Comparison of ENCODE assay signal across 13 mouse cellular contexts in the genomic region with DNA sequence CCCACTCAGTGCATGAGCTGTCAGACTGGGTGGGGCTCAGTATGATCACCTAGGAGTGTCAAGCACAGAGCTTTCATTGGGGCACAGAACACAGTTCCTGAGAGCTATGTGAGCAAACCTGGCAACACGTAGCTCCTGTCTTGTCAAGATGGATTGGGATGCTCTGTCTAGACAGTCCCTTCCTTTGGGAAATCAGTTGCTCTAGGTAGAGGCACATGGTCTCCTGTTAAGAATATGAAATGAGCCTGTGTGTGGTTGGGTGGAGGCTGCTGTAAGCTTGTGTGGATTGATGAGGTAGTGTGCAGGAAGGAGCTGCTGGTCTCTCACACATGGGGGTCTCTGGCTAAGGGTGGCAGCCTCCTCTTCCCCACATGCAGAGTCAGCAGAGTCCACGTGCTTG. TPM values are rescaled to one million over a fixed set of nuclear protein-coding genes. Genes with fewer than 3 reads are reported as not detected.
DNase-seq lines count a peak whose midpoint lies in the region; ATAC-seq lines count a peak whose summit lies in the region.
"Had no signal": no experiment of that assay in that cellular context is flagged by ENCODE, and none has a peak within 500 bp of the region (broad histone marks: within the 10 kb centered on the region; RNA-seq: fewer than 3 reads in every experiment).

No protein-coding gene starts in this region.

- peaks cover 17% of the 10 kb centered on the region for H3K4me1 ChIP-seq in kidney, embryonic 15.5 days
- H3K4me1 ChIP-seq in kidney, embryonic 14.5 days (ENCODE audit: control insufficient read depth, insufficient read depth, low read length) = peaks cover 19% of the 10 kb centered on the region
- H3K4me1 ChIP-seq in forebrain, embryonic 16.5 days (replicated peaks; ENCODE audit: control insufficient read depth, insufficient read depth, low read length) = peaks cover 17% of the 10 kb centered on the region
- H3K4me1 ChIP-seq in limb, embryonic 12.5 days (replicated peaks) = peaks cover 36% of the 10 kb centered on the region

- H3K4me2 ChIP-seq in kidney, embryonic 15.5 days = no peak overlapping the region
- H3K4me2 ChIP-seq in kidney, embryonic 14.5 days (replicated peaks; ENCODE audit: low read depth, low read length) = no peak overlapping the region
- H3K4me2 ChIP-seq in forebrain, embryonic 16.5 days (ENCODE audit: low read length) = no peak overlapping the region
- peak overlapping the region; percentile 62; the same call in 1 of the 2 replicates for H3K4me2 ChIP-seq in limb, embryonic 12.5 days

- no peaks in the 10 kb centered on the region for H3K27me3 ChIP-seq in kidney, embryonic 15.5 days
- H3K27me3 ChIP-seq in kidney, embryonic 14.5 days (ENCODE audit: control insufficient read depth, insufficient read depth, low read length) = no peaks in the 10 kb centered on the region
- H3K27me3 ChIP-seq in forebrain, embryonic 16.5 days (replicated peaks; ENCODE audit: control insufficient read depth, insufficient read depth, low read length) = no peaks in the 10 kb centered on the region
- no peaks in the 10 kb centered on the region for H3K27me3 ChIP-seq in limb, embryonic 12.5 days

- no peaks in the 10 kb centered on the region for H3K9me3 ChIP-seq in kidney, embryonic 15.5 days (replicated peaks)
- no peaks in the 10 kb centered on the region for H3K9me3 ChIP-seq in kidney, embryonic 14.5 days (ENCODE audit: control insufficient read depth, low read length)
- no peaks in the 10 kb centered on the region for H3K9me3 ChIP-seq in forebrain, embryonic 16.5 days (ENCODE audit: control insufficient read depth, low read length)
- H3K9me3 ChIP-seq in limb, embryonic 12.5 days = no peaks in the 10 kb centered on the region

- H3K36me3 ChIP-seq in kidney, embryonic 15.5 days = no peaks in the 10 kb centered on the region
- no peaks in the 10 kb centered on the region for H3K36me3 ChIP-seq in kidney, embryonic 14.5 days (ENCODE audit: control insufficient read depth, insufficient read depth, low read length)
- H3K36me3 ChIP-seq in forebrain, embryonic 16.5 days (ENCODE audit: control insufficient read depth, insufficient read depth) = no peaks in the 10 kb centered on the region
- H3K36me3 ChIP-seq in limb, embryonic 12.5 days = no peaks in the 10 kb centered on the region

- H3K9ac ChIP-seq in kidney, embryonic 15.5 days = no peak overlapping the region
- no peak overlapping the region for H3K9ac ChIP-seq in kidney, embryonic 14.5 days (ENCODE audit: low read depth, low read length)
- no peak overlapping the region for H3K9ac ChIP-seq in forebrain, embryonic 16.5 days (replicated peaks; ENCODE audit: low read depth, low read length)
- H3K9ac ChIP-seq in limb, embryonic 12.5 days (replicated peaks) = no peak overlapping the region

- H3K4me3 ChIP-seq in kidney, embryonic 15.5 days (replicated peaks) = no peak overlapping the region
- no peak overlapping the region for H3K4me3 ChIP-seq in kidney, embryonic 14.5 days (ENCODE audit: low read length)
- H3K4me3 ChIP-seq in forebrain, embryonic 16.5 days (replicated peaks; ENCODE audit: low read length) = no peak overlapping the region
- no peak overlapping the region for H3K4me3 ChIP-seq in limb, embryonic 12.5 days (replicated peaks)

- peak; percentile 19; the same call in 1 of the 2 replicates for ATAC-seq in kidney, embryonic 15.5 days (replicated peaks; ENCODE audit: low FRiP score)
- no peak for ATAC-seq in kidney, embryonic 14.5 days (ENCODE audit: low FRiP score, low TSS enrichment)
- peak; percentile 47 for ATAC-seq in forebrain, embryonic 16.5 days
- no peak for ATAC-seq in limb, embryonic 12.5 days (ENCODE audit: insufficient number of reproducible peaks, insufficient read depth, low FRiP score, low TSS enrichment, low read depth)
- ATAC-seq: CD4-positive, CD25-positive, alpha-beta regulatory T cell, adult 4 months; lung, postnatal 0 days had no signal

- peak; percentile 49 for DNase-seq in brain, adult 2 months (ENCODE audit: low read depth, low spot score)
- DNase-seq in embryo, embryonic 10.5 days (ENCODE audit: low spot score) = no peak
- DNase-seq in ovary, postnatal 36 days (ENCODE audit: low spot score) = no peak
- DNase-seq in layer of hippocampus, adult 9-11 months = no peak
- DNase-seq: heart, postnatal 36 days; kidney, postnatal 36 days; thymus, postnatal 4 days had no signal

- 46% methylated on average over 2 of the region's 2 CpGs for WGBS in kidney, embryonic 15.5 days
- WGBS in kidney, embryonic 14.5 days = 42% methylated on average over 2 of the region's 2 CpGs
- 40% methylated on average over 2 of the region's 2 CpGs for WGBS in forebrain, embryonic 16.5 days
- WGBS in limb, embryonic 12.5 days = 37% methylated on average over 2 of the region's 2 CpGs

- H3K27ac ChIP-seq in kidney, embryonic 15.5 days = no peak overlapping the region
- no peak overlapping the region for H3K27ac ChIP-seq in kidney, embryonic 14.5 days (ENCODE audit: low read depth, low read length)
- no peak overlapping the region for H3K27ac ChIP-seq in forebrain, embryonic 16.5 days (ENCODE audit: low read length)
- peak overlapping the region; percentile 97 for H3K27ac ChIP-seq in limb, embryonic 12.5 days

RNA-seq across cellular contexts. Expression of a gene that starts 34.3 kb away (rescaled TPM):
- polyA plus RNA-seq in kidney, embryonic 15.5 days (2015; fragmentation: Nextera tagmentation; extraction: Ambion mirVana) = 8.2 and 8.3 TPM in 2 replicates
- polyA plus RNA-seq in kidney, embryonic 14.5 days (2014; fragmentation: Nextera tagmentation; extraction: Ambion mirVana) = 6.6 and 7.9 TPM in 2 replicates
- 20.1 and 23.8 TPM in 2 replicates for polyA plus RNA-seq in forebrain, embryonic 16.5 days (2015; fragmentation: Nextera tagmentation; extraction: Ambion mirVana)
- 11.8 and 18.0 TPM in 2 replicates for polyA plus RNA-seq in limb, embryonic 12.5 days (2016; fragmentation: Nextera tagmentation; extraction: Ambion mirVana)

Comparison
In these comparisons a context has a peak if more than half of its experiments do, and no peak if none do; other contexts are left out.
1. ATAC-seq: peak in kidney, embryonic 15.5 days (single experiment) and forebrain, embryonic 16.5 days (single experiment); none in kidney, embryonic 14.5 days (single experiment) and limb, embryonic 12.5 days (single experiment).